Mouse (Mus musculus) telencephalon, adult 2 months (tissue): Measurements from ENCODE around the gene Cacng3.

Source experiments
- DNase-seq: peaks from one replicate; pipeline ENCODE4 v3.0.0-alpha.2; 2011; ENCODE audit warnings: low read depth, low spot score

The Cacng3 gene

GRCm38 (mm10) chr7:122718540-122718939 lies 48.2 kb downstream of the Cacng3 start:
- DNase-seq = peak; percentile 46

GRCm38 (mm10) chr7:122723358-122723876 lies 53.1 kb downstream of the Cacng3 start:
- DNase-seq = no peak

- peak; percentile 51 for DNase-seq
Observed at GRCm38 (mm10) chr7:122726376-122726775, 56.1 kb downstream of the Cacng3 start.

GRCm38 (mm10) chr7:122728186-122728585 lies 57.9 kb downstream of the Cacng3 start:
- DNase-seq = peak; percentile 62

- no peak for DNase-seq
Observed at GRCm38 (mm10) chr7:122728846-122729245, 58.6 kb downstream of the Cacng3 start.

GRCm38 (mm10) chr7:122735323-122735722 lies 65.0 kb downstream of the Cacng3 start:
- no peak for DNase-seq

- no peak for DNase-seq
Observed at GRCm38 (mm10) chr7:122738541-122738940, 68.2 kb downstream of the Cacng3 start.

GRCm38 (mm10) chr7:122740663-122741062 lies 70.4 kb downstream of the Cacng3 start:
- peak; percentile 52 for DNase-seq

GRCm38 (mm10) chr7:122755920-122756603 lies 85.8 kb downstream of the Cacng3 start:
- DNase-seq = peak; percentile 50

GRCm38 (mm10) chr7:122758645-122759044 lies 88.4 kb downstream of the Cacng3 start:
- no peak for DNase-seq

GRCm38 (mm10) chr7:122764506-122764905 lies 94.2 kb downstream of the Cacng3 start:
- no peak for DNase-seq

GRCm38 (mm10) chr7:122768292-122769020 lies 98.2 kb downstream of the Cacng3 start:
- DNase-seq = no peak

GRCm38 (mm10) chr7:122779601-122780000 lies 109.3 kb downstream of the Cacng3 start:
- DNase-seq = peak; percentile 88

GRCm38 (mm10) chr7:122789929-122790328 lies 119.6 kb downstream of the Cacng3 start:
- no peak for DNase-seq

- no peak for DNase-seq
Observed at GRCm38 (mm10) chr7:122793655-122794346, 123.5 kb downstream of the Cacng3 start.

GRCm38 (mm10) chr7:122795140-122795539 lies 124.8 kb downstream of the Cacng3 start:
- peak; percentile 63 for DNase-seq

GRCm38 (mm10) chr7:122800821-122801220 lies 130.5 kb downstream of the Cacng3 start:
- no peak for DNase-seq

GRCm38 (mm10) chr7:122803839-122804496 lies 133.7 kb downstream of the Cacng3 start:
- DNase-seq = peak; percentile 76

GRCm38 (mm10) chr7:122806531-122806930 lies 136.2 kb downstream of the Cacng3 start:
- DNase-seq = no peak

GRCm38 (mm10) chr7:122813724-122814123 lies 143.4 kb downstream of the Cacng3 start:
- DNase-seq = no peak

- DNase-seq = no peak
Observed at GRCm38 (mm10) chr7:122817565-122817964, 147.3 kb downstream of the Cacng3 start.
